ENCODE assay signal across 37 mouse cellular contexts in the genomic region with DNA sequence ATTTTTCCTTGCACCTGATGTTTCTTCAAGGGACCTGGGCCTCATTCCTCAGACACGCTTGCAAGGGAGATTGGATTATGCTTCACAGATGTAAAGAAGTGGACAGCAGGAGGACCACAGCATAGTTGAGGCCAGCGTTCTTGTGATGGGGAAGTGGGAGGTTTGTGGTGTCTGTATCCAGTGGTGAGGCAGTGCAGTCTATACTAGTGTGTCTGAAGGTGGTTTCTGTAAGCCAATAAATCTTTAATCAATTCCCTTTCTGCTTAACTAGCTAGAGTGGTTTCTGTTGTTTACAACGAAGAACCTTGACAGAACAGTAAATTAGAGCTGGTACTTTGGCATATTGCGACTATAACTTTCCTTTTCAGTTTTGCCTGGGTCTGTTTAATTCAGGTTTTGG. TPM values are rescaled to one million over a fixed set of nuclear protein-coding genes. Genes with fewer than 3 reads are reported as not detected.
"Had no signal": no experiment of that assay in that cellular context is flagged by ENCODE, and none has a peak within 500 bp of the region (broad histone marks: within the 10 kb centered on the region; RNA-seq: fewer than 3 reads in every experiment).

No protein-coding gene starts in this region.

- H3K4me3 ChIP-seq: left cerebral cortex, adult 2 months; limb, embryonic 12.5 days; limb, embryonic 13.5 days; limb, embryonic 15.5 days; liver, embryonic 12.5 days; liver, embryonic 13.5 days; liver, embryonic 15.5 days; lung, embryonic 15.5 days; megakaryocyte, embryonic 14.5 days; midbrain, embryonic 10.5 days; midbrain, embryonic 12.5 days; midbrain, embryonic 13.5 days; midbrain, embryonic 15.5 days; myocyte had no signal

- DNase-seq: left cerebral cortex, postnatal 4 days; liver; liver, embryonic 13.5 days; liver, postnatal 0 days; lung, adult 18-20 months; lung, adult 2 months; lung, embryonic 14.5 days; lung, postnatal 10 days; lung, postnatal 14 days; lung, postnatal 36 days; lung, postnatal 4 days; midbrain, embryonic 14.5 days had no signal

- H3K27ac ChIP-seq: left cerebral cortex, adult 2 months; limb, embryonic 12.5 days; limb, embryonic 13.5 days; limb, embryonic 15.5 days; liver, embryonic 12.5 days; liver, embryonic 13.5 days; liver, embryonic 14.5 days; liver, embryonic 15.5 days; lung, embryonic 15.5 days; macrophage; midbrain, embryonic 10.5 days; midbrain, embryonic 12.5 days; midbrain, embryonic 13.5 days; midbrain, embryonic 15.5 days had no signal

- H3K9me3 ChIP-seq: limb, embryonic 12.5 days; limb, embryonic 13.5 days; limb, embryonic 15.5 days; liver, embryonic 12.5 days; liver, embryonic 13.5 days; liver, embryonic 15.5 days; lung, embryonic 15.5 days; megakaryocyte, embryonic 14.5 days; midbrain, embryonic 10.5 days; midbrain, embryonic 12.5 days; midbrain, embryonic 13.5 days; midbrain, embryonic 15.5 days had no signal

- ATAC-seq: liver, embryonic 12.5 days; liver, postnatal 0 days; lung, postnatal 0 days; midbrain, embryonic 13.5 days; midbrain, embryonic 15.5 days; midbrain, embryonic 16.5 days had no signal

- H3K27me3 ChIP-seq: limb, embryonic 12.5 days; limb, embryonic 13.5 days; limb, embryonic 15.5 days; liver, embryonic 12.5 days; liver, embryonic 13.5 days; liver, embryonic 15.5 days; lung, embryonic 15.5 days; megakaryocyte, embryonic 14.5 days; midbrain, embryonic 12.5 days; midbrain, embryonic 13.5 days; midbrain, embryonic 15.5 days had no signal

- H3K9ac ChIP-seq: limb, embryonic 12.5 days; limb, embryonic 13.5 days; limb, embryonic 15.5 days; liver, embryonic 12.5 days; liver, embryonic 13.5 days; liver, embryonic 14.5 days; liver, embryonic 15.5 days; liver, postnatal 0 days; lung, embryonic 14.5 days; lung, embryonic 15.5 days; midbrain, embryonic 12.5 days; midbrain, embryonic 13.5 days; midbrain, embryonic 15.5 days had no signal

- H3K4me2 ChIP-seq: limb, embryonic 12.5 days; limb, embryonic 13.5 days; limb, embryonic 15.5 days; liver, embryonic 11.5 days; liver, embryonic 12.5 days; liver, embryonic 13.5 days; liver, embryonic 15.5 days; lung, embryonic 14.5 days; lung, embryonic 15.5 days; midbrain, embryonic 11.5 days; midbrain, embryonic 12.5 days; midbrain, embryonic 13.5 days; midbrain, embryonic 15.5 days had no signal

- H3K4me1 ChIP-seq: limb, embryonic 12.5 days; limb, embryonic 13.5 days; limb, embryonic 15.5 days; liver, embryonic 12.5 days; liver, embryonic 13.5 days; liver, embryonic 15.5 days; midbrain, embryonic 10.5 days; midbrain, embryonic 12.5 days; midbrain, embryonic 13.5 days; midbrain, embryonic 15.5 days had no signal

- H3K36me3 ChIP-seq: limb, embryonic 12.5 days; limb, embryonic 13.5 days; limb, embryonic 15.5 days; liver, embryonic 12.5 days; liver, embryonic 13.5 days; liver, embryonic 15.5 days; lung, embryonic 15.5 days; midbrain, embryonic 10.5 days; midbrain, embryonic 12.5 days; midbrain, embryonic 13.5 days; midbrain, embryonic 15.5 days had no signal

RNA-seq across cellular contexts. Expression of a gene that starts 15.6 kb away (rescaled TPM):
- total RNA-seq: liver, adult 2 months; megakaryocyte progenitor cell, adult 5-6 weeks; megakaryocyte, adult 5-6 weeks; megakaryocyte-erythroid progenitor cell, adult 5-6 weeks; midbrain, postnatal 0 days; monocyte, adult 5-6 weeks had no signal
- polyA plus RNA-seq: macrophage had no signal
